Mouse (Mus musculus): ENCODE data around the gene Zbtb7b. TPM values are rescaled to one million over a fixed set of nuclear protein-coding genes. Genes with fewer than 3 reads are reported as not detected.

Gene Zbtb7b
- polyA plus RNA-seq, 1 experiment, result 35.1 TPM

DNA sequence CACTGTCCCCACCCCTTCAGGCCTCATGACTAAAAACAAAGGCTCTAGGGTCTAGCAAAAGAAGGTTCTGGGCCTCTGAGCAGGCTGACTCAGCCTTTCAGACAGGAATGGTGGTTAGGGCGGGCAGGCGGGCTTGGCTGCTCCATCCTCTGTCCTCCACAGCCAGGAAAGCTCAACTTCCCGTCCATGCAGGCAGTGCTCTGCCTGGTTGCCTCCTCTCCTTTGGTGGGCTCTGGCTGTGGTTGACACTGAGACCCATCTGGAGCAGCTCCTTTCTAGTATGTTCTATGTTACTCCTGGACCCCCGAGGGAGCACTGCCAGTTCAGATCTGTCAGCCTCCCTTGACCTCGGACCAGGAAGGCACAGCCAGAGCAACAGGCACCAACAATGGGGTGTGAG, 8.1 kb upstream of the Zbtb7b start, which contains the start of gene Lenep:
Lenep (minus strand) TSS at position 101 of the 400 bp plus-strand sequence.
- TF ChIP-seq EP300 (IDR thresholded peaks at IDR 0.05; ENCODE audit: insufficient read depth, low read depth, low read length) (no peak), CTCF (IDR thresholded peaks at IDR 0.05; ENCODE audit: low read depth, low read length) (no peak), POLR2A (IDR thresholded peaks at IDR 0.05; ENCODE audit: insufficient read depth, low read length) (no peak)
- no peak within 1 kb of the TSS for H3K27ac ChIP-seq (ENCODE audit: insufficient read depth, low read length)
- H3K4me1 ChIP-seq (ENCODE audit: control insufficient read depth, insufficient read depth, low read length), result no peaks in the 10 kb centered on the region
- no peak within 1 kb of the TSS for H3K9ac ChIP-seq (ENCODE audit: low read depth, poor library complexity, severe bottlenecking)
- H3K4me3 ChIP-seq (ENCODE audit: low read depth, low read length), result no peak within 1 kb of the TSS
- H3K9me3 ChIP-seq (replicated peaks; ENCODE audit: control insufficient read depth, insufficient read depth, low read length, poor library complexity, severe bottlenecking), result no peaks in the 10 kb centered on the region
- no peaks in the 10 kb centered on the region for H3K36me3 ChIP-seq (ENCODE audit: control insufficient read depth, insufficient read depth, low read length, poor library complexity, severe bottlenecking)
- no peaks in the 10 kb centered on the region for H3K27me3 ChIP-seq (ENCODE audit: control insufficient read depth, insufficient read depth, low read length, poor library complexity, severe bottlenecking)

DNA sequence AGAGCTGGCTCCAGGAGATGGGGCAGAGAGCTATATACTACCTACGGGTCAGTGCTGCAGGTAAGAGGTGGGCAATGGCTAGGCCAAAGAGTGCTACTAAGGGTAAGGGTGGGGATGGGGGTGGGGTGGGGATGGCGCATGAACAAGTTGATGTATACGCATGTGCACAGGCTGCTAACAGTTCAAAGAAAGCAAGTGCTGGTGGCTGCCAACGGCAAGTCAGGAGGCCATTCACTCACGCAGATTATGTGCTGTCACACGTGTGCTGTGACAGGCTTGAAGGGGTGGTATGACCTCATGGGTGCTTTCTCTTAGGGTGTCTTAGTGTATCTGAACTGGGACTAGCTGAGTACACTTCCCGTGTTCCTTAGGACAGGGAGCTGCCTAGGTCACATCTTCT, 6.8 kb upstream of the Zbtb7b start:
- H3K27me3 ChIP-seq (ENCODE audit: control insufficient read depth, insufficient read depth, low read length, poor library complexity, severe bottlenecking), result no peaks in the 10 kb centered on the region
- TF ChIP-seq EP300 (IDR thresholded peaks at IDR 0.05; ENCODE audit: insufficient read depth, low read depth, low read length) (no peak), CTCF (IDR thresholded peaks at IDR 0.05; ENCODE audit: low read depth, low read length) (no peak), POLR2A (IDR thresholded peaks at IDR 0.05; ENCODE audit: insufficient read depth, low read length) (no peak)
- no peaks in the 10 kb centered on the region for H3K9me3 ChIP-seq (replicated peaks; ENCODE audit: control insufficient read depth, insufficient read depth, low read length, poor library complexity, severe bottlenecking)
- no peaks in the 10 kb centered on the region for H3K4me1 ChIP-seq (ENCODE audit: control insufficient read depth, insufficient read depth, low read length)
- no peak overlapping the region for H3K9ac ChIP-seq (ENCODE audit: low read depth, poor library complexity, severe bottlenecking)
- H3K27ac ChIP-seq (ENCODE audit: insufficient read depth, low read length), result no peak overlapping the region
- no peak overlapping the region for H3K4me3 ChIP-seq (ENCODE audit: low read depth, low read length)
- no peaks in the 10 kb centered on the region for H3K36me3 ChIP-seq (ENCODE audit: control insufficient read depth, insufficient read depth, low read length, poor library complexity, severe bottlenecking)

DNA sequence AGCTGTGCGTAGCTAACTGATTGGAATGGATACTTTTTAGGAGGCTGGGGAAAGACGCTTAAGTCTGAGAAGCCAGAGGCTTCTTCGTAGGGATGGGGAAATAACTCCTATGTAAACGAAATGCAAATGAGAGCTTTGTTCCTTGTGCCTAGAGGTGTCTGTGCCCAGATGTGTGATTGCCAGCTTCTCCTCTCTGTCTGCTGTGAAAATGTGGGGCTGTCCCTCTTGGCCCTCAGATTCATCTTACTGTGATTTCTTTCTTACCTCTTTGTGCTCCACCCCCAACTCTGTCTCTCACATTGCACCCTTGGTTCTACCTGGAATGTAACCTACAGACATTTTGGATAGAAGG, 2.1 kb upstream of the Zbtb7b start:
- H3K36me3 ChIP-seq (ENCODE audit: control insufficient read depth, insufficient read depth, low read length, poor library complexity, severe bottlenecking), result no peaks in the 10 kb centered on the region
- no peaks in the 10 kb centered on the region for H3K27me3 ChIP-seq (ENCODE audit: control insufficient read depth, insufficient read depth, low read length, poor library complexity, severe bottlenecking)
- H3K4me1 ChIP-seq (ENCODE audit: control insufficient read depth, insufficient read depth, low read length), result no peaks in the 10 kb centered on the region
- no peak for TF ChIP-seq POLR2A (IDR thresholded peaks at IDR 0.05; ENCODE audit: insufficient read depth, low read length)
- no peak for TF ChIP-seq EP300 (IDR thresholded peaks at IDR 0.05; ENCODE audit: insufficient read depth, low read depth, low read length)
- no peak for TF ChIP-seq CTCF (IDR thresholded peaks at IDR 0.05; ENCODE audit: low read depth, low read length)
- no peaks in the 10 kb centered on the region for H3K9me3 ChIP-seq (replicated peaks; ENCODE audit: control insufficient read depth, insufficient read depth, low read length, poor library complexity, severe bottlenecking)
- H3K9ac ChIP-seq (ENCODE audit: low read depth, poor library complexity, severe bottlenecking), result peak overlapping the region; percentile 52; the same call in 1 of the 2 replicates
- H3K27ac ChIP-seq (ENCODE audit: insufficient read depth, low read length), result no peak overlapping the region
- no peak overlapping the region for H3K4me3 ChIP-seq (ENCODE audit: low read depth, low read length)

DNA sequence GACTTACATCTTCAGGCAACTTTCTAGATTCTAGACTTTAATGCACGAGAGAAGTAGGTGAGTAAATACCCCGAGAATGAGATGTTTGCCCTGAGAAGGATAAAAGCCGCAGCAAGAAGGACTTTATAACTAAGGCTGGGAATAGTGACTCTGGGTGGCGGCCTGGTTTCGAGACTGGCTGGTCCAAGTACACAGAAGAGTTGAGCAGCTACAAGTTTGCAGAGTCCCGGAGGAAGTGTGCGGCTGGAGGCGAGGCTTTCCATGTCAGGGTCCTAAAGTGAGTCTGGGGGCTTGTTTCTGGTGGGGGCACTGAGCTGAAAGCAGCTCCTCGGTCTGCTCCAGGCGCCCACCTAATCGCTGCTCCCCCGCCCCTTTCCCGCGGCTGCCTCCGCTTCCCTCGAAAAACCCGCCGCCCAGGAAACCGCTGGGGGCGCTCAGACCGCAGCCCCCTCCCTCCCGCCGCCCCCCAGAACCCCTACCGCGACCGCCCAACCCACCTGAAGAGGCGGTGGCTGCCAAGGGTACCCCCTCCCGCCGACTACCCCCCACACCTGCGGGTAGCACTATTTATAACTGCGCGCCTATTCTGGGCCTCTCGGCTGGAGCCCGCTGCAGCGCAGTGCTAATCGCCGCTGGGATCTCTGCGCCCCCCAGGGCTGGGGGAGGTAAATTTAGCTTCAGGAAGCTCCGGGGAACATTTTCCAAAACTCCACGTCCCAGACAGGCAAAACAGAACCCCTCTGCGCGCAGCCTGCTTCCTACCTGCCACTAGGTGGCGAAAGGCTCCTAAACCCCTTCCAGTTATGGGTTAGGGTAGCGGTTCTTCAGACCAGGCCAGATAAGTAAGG, 1.5 kb upstream of the Zbtb7b start:
- peak overlapping the region; percentile 52 for H3K9ac ChIP-seq (ENCODE audit: low read depth, poor library complexity, severe bottlenecking)
- no peak for TF ChIP-seq POLR2A (IDR thresholded peaks at IDR 0.05; ENCODE audit: insufficient read depth, low read length)
- TF ChIP-seq CTCF (IDR thresholded peaks at IDR 0.05; ENCODE audit: low read depth, low read length), result peak; percentile 82
- no peak for TF ChIP-seq EP300 (IDR thresholded peaks at IDR 0.05; ENCODE audit: insufficient read depth, low read depth, low read length)
- no peaks in the 10 kb centered on the region for H3K36me3 ChIP-seq (ENCODE audit: control insufficient read depth, insufficient read depth, low read length, poor library complexity, severe bottlenecking)
- H3K4me1 ChIP-seq (ENCODE audit: control insufficient read depth, insufficient read depth, low read length), result no peaks in the 10 kb centered on the region
- peak overlapping the region; percentile 60 for H3K4me3 ChIP-seq (ENCODE audit: low read depth, low read length)
- no peak overlapping the region for H3K27ac ChIP-seq (ENCODE audit: insufficient read depth, low read length)
- no peaks in the 10 kb centered on the region for H3K9me3 ChIP-seq (replicated peaks; ENCODE audit: control insufficient read depth, insufficient read depth, low read length, poor library complexity, severe bottlenecking)
- no peaks in the 10 kb centered on the region for H3K27me3 ChIP-seq (ENCODE audit: control insufficient read depth, insufficient read depth, low read length, poor library complexity, severe bottlenecking)

DNA sequence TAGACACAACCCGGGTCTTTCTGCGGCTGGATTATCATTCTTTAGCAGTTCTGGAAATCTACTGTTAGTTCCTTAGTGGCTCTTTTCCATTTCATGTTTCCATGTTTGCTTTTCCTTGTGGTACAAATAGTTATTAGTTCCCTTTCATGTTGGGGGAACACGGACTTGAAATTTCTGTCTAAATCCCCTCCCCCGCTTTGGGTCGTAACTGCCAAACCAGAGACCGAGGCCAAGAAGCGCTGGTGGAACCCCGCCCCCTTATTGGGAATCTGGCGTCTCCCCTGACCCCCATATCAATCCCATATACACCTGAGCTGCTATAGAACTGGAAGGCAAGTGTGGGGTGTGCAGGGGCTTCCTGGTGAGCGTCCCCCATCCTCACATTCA, 836 bp upstream of the Zbtb7b start:
- Histone ChIP-seq H3K27me3 (ENCODE audit: control insufficient read depth, insufficient read depth, low read length, poor library complexity, severe bottlenecking) (no peaks in the 10 kb centered on the region), H3K4me1 (ENCODE audit: control insufficient read depth, insufficient read depth, low read length) (peaks cover 2% of the 10 kb centered on the region), H3K9ac (ENCODE audit: low read depth, poor library complexity, severe bottlenecking) (peak overlapping the region; percentile 52; the same call in 1 of the 2 replicates), H3K4me3 (ENCODE audit: low read depth, low read length) (peak overlapping the region; percentile 57), H3K9me3 (replicated peaks; ENCODE audit: control insufficient read depth, insufficient read depth, low read length, poor library complexity, severe bottlenecking) (no peaks in the 10 kb centered on the region), H3K27ac (ENCODE audit: insufficient read depth, low read length) (no peak overlapping the region; the same call in 1 of the 2 replicates), H3K36me3 (ENCODE audit: control insufficient read depth, insufficient read depth, low read length, poor library complexity, severe bottlenecking) (no peaks in the 10 kb centered on the region)
- TF ChIP-seq POLR2A (IDR thresholded peaks at IDR 0.05; ENCODE audit: insufficient read depth, low read length) (no peak), EP300 (IDR thresholded peaks at IDR 0.05; ENCODE audit: insufficient read depth, low read depth, low read length) (no peak), CTCF (IDR thresholded peaks at IDR 0.05; ENCODE audit: low read depth, low read length) (no peak)

DNA sequence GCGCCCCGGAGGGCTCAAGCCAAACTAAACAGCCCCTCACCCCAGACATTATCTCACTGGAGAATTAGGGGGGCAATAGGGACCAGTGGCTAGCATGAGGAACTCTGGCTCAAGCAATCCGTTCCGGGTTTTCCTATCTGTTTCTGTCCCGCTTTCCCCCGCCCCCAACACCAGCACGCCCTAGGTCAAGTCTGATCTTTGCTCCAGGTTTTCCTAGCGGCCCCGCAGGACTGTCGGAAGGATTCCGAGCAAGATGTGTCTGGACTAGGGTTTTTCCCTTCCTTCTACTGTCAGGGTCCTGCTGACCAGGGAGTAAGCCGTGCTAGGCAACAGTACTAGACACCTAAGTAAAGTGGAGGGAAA, 299 bp upstream of the Zbtb7b start:
- peak; percentile 85; the same call in 1 of the 2 replicates for TF ChIP-seq EP300 (IDR thresholded peaks at IDR 0.05; ENCODE audit: insufficient read depth, low read depth, low read length)
- no peak for TF ChIP-seq POLR2A (IDR thresholded peaks at IDR 0.05; ENCODE audit: insufficient read depth, low read length)
- no peak for TF ChIP-seq CTCF (IDR thresholded peaks at IDR 0.05; ENCODE audit: low read depth, low read length)
- H3K4me1 ChIP-seq (ENCODE audit: control insufficient read depth, insufficient read depth, low read length), result peaks cover 2% of the 10 kb centered on the region
- no peaks in the 10 kb centered on the region for H3K36me3 ChIP-seq (ENCODE audit: control insufficient read depth, insufficient read depth, low read length, poor library complexity, severe bottlenecking)
- H3K9ac ChIP-seq (ENCODE audit: low read depth, poor library complexity, severe bottlenecking), result peak overlapping the region; percentile 52
- H3K27ac ChIP-seq (ENCODE audit: insufficient read depth, low read length), result peak overlapping the region; percentile 40; the same call in 1 of the 2 replicates
- peak overlapping the region; percentile 57 for H3K4me3 ChIP-seq (ENCODE audit: low read depth, low read length)
- H3K27me3 ChIP-seq (ENCODE audit: control insufficient read depth, insufficient read depth, low read length, poor library complexity, severe bottlenecking), result no peaks in the 10 kb centered on the region
- no peaks in the 10 kb centered on the region for H3K9me3 ChIP-seq (replicated peaks; ENCODE audit: control insufficient read depth, insufficient read depth, low read length, poor library complexity, severe bottlenecking)
